In genomic region chr4:74013211-74014047, GRCm38 (mm10) we compare ENCODE assay signal across 8 mouse cellular contexts. TPM values are rescaled to one million over a fixed set of nuclear protein-coding genes. Genes with fewer than 3 reads are reported as not detected.
DNase-seq lines count a peak whose midpoint lies in the region; ATAC-seq lines count a peak whose summit lies in the region.

TSS of gene Frmd3 (plus strand) at chr4:74013442.

- H3K4me1 ChIP-seq in hindbrain, embryonic 13.5 days (replicated peaks) = peaks cover 25% of the 10 kb centered on the region
- H3K4me1 ChIP-seq in midbrain, embryonic 15.5 days = peaks cover 26% of the 10 kb centered on the region

- peak within 1 kb of the TSS; percentile 95 for H3K27ac ChIP-seq in hindbrain, embryonic 13.5 days
- H3K27ac ChIP-seq in midbrain, embryonic 15.5 days = peak within 1 kb of the TSS; percentile 95

- H3K36me3 ChIP-seq in hindbrain, embryonic 13.5 days = no peaks in the 10 kb centered on the region
- no peaks in the 10 kb centered on the region for H3K36me3 ChIP-seq in midbrain, embryonic 15.5 days (replicated peaks)

- peak; percentile 87 for DNase-seq in heart, adult 11 months
- no peak for DNase-seq in heart, adult 8-10 months (ENCODE audit: low spot score)
- DNase-seq in cerebellum, postnatal 14 days = peak; percentile 75 to 81
- peak; percentile 58 to 67 for DNase-seq in frontal cortex, postnatal 14 days (ENCODE audit: low spot score in 2 of 2)
- DNase-seq in left cerebral cortex, adult 9 months (ENCODE audit: low spot score in 2 of 2) = peak; percentile 35 to 72
- DNase-seq in testis, postnatal 10 days (ENCODE audit: low spot score) = peak; percentile 50

- peak within 1 kb of the TSS; percentile 84 for H3K9ac ChIP-seq in hindbrain, embryonic 13.5 days
- peak within 1 kb of the TSS; percentile 86 for H3K9ac ChIP-seq in midbrain, embryonic 15.5 days

- no peaks in the 10 kb centered on the region for H3K9me3 ChIP-seq in hindbrain, embryonic 13.5 days
- H3K9me3 ChIP-seq in midbrain, embryonic 15.5 days = no peaks in the 10 kb centered on the region

- under 1% methylated on average over 56 of the region's 56 CpGs for WGBS in hindbrain, embryonic 13.5 days
- WGBS in midbrain, embryonic 15.5 days = under 1% methylated on average over 56 of the region's 56 CpGs

- ATAC-seq in hindbrain, embryonic 13.5 days (ENCODE audit: low FRiP score) = peak; percentile 95
- ATAC-seq in midbrain, embryonic 15.5 days (replicated peaks) = peak; percentile 96

- peak within 1 kb of the TSS; percentile 65 for H3K4me3 ChIP-seq in hindbrain, embryonic 13.5 days
- H3K4me3 ChIP-seq in midbrain, embryonic 15.5 days = peak within 1 kb of the TSS; percentile 79

- no peaks in the 10 kb centered on the region for H3K27me3 ChIP-seq in hindbrain, embryonic 13.5 days
- no peaks in the 10 kb centered on the region for H3K27me3 ChIP-seq in midbrain, embryonic 15.5 days (replicated peaks)

- H3K4me2 ChIP-seq in hindbrain, embryonic 13.5 days = peak within 1 kb of the TSS; percentile 70
- H3K4me2 ChIP-seq in midbrain, embryonic 15.5 days = peak within 1 kb of the TSS; percentile 70

RNA-seq across cellular contexts. Expression of gene Frmd3, which starts in this region (rescaled TPM):
- under 1 TPM in 3 of 4 experiments, not detected in 1; 0.06 to 0.16 (median 0.13) TPM for total RNA-seq in heart, adult 8-10 months (2022)
- polyA plus RNA-seq in hindbrain, embryonic 13.5 days (2015; fragmentation: Nextera tagmentation; extraction: Ambion mirVana) = 28.1 and 28.6 TPM in 2 replicates
- 33.9 and 37.3 TPM in 2 replicates for polyA plus RNA-seq in midbrain, embryonic 15.5 days (2015; fragmentation: Nextera tagmentation; extraction: Ambion mirVana)
